Mouse (Mus musculus) spleen, postnatal 0 days (tissue): ENCODE data around the gene Tmem40. TPM values are rescaled to one million over a fixed set of nuclear protein-coding genes. Genes with fewer than 3 reads are reported as not detected.

Experiments used
- polyA plus RNA-seq: library from polyadenylated mRNA; unstranded; fragments of >200 nt; fragmentation: Nextera tagmentation; extraction: Ambion mirVana; gene quantifications from 2 replicates; pipeline ENCODE4 v1.2.1, GENCODE M21; 2015

Tmem40 gene
- 32.7 and 35.0 TPM in 2 replicates for polyA plus RNA-seq

GRCm38 (mm10) chr6:115761995-115762756 is at the start of gene Tmem40:
Gene Tmem40, minus strand, starts transcription at chr6:115762410.

GRCm38 (mm10) chr6:115808488-115809231 is 46.5 kb upstream of the Tmem40 start, which contains the start of gene Rpl32:
Gene Rpl32, minus strand, starts transcription at chr6:115808747.

GRCm38 (mm10) chr6:115774501-115774921 is 12.3 kb upstream of the Tmem40 start, which contains the start of gene Cand2:
Gene Cand2, plus strand, starts transcription at chr6:115774538.

Other genes with a start within 250 kb of the Tmem40 start
- gene Tsen2, start 217.7 kb downstream of the Tmem40 start, polyA plus RNA-seq: 11.1 and 12.9 TPM in 2 replicates
- 0.05 TPM in 1 of 2 replicates, not detected in the other for gene Mkrn2os, start 169.8 kb downstream of the Tmem40 start, polyA plus RNA-seq
- 12.3 and 13.0 TPM in 2 replicates for gene Mkrn2, start 160.5 kb downstream of the Tmem40 start, polyA plus RNA-seq
- gene Raf1, start 85.8 kb downstream of the Tmem40 start, polyA plus RNA-seq: 48.9 and 50.0 TPM in 2 replicates
- gene Cand2, start 12.1 kb upstream of the Tmem40 start, polyA plus RNA-seq: 2.1 and 2.8 TPM in 2 replicates
- 2,197 and 2,236 TPM in 2 replicates for gene Rpl32, start 46.3 kb upstream of the Tmem40 start, polyA plus RNA-seq
- 0.13 and 0.18 TPM in 2 replicates for gene Efcab12, start 76.0 kb upstream of the Tmem40 start, polyA plus RNA-seq
- 12.2 and 14.4 TPM in 2 replicates for gene Mbd4, start 91.0 kb upstream of the Tmem40 start, polyA plus RNA-seq
- gene Ift122, start 91.1 kb upstream of the Tmem40 start, polyA plus RNA-seq: 3.8 and 4.0 TPM in 2 replicates
- gene Rho, start 169.3 kb upstream of the Tmem40 start, polyA plus RNA-seq: 0.08 and 0.13 TPM in 2 replicates
- gene H1foo, start 182.5 kb upstream of the Tmem40 start, polyA plus RNA-seq: not detected in 2 replicates
- 14.8 and 18.5 TPM in 2 replicates for gene Plxnd1, start 232.6 kb upstream of the Tmem40 start, polyA plus RNA-seq